Mouse (Mus musculus): Measurements from ENCODE around the gene Kir3dl2.
"Not testable (repeated sequence)": the region's sequence is repeated elsewhere in the genome, so short reads cannot be mapped to it uniquely, and the experiment has no call there.

Kir3dl2 gene

GRCm38 (mm10) chrX:136543956-136544355, at the start of gene Kir3dl2:
Kir3dl2 (minus strand) TSS chrX:136544056.
- not testable (repeated sequence) for DNase-seq

- no peak for DNase-seq
Observed at GRCm38 (mm10) chrX:136590897-136591257, 47.0 kb upstream of the Kir3dl2 start.

- no peak for DNase-seq
Observed at GRCm38 (mm10) chrX:136590199-136590896, 46.5 kb upstream of the Kir3dl2 start, which contains the start of gene Tceal3. Tceal3 (plus strand) TSS chrX:136590842.

GRCm38 (mm10) chrX:136584617-136585016, 40.8 kb upstream of the Kir3dl2 start:
- no peak for DNase-seq

- DNase-seq, result not testable (repeated sequence)
Observed at GRCm38 (mm10) chrX:136569094-136569493, 25.2 kb upstream of the Kir3dl2 start.

- not testable (repeated sequence) for DNase-seq
Observed at GRCm38 (mm10) chrX:136517699-136518098, 26.2 kb downstream of the Kir3dl2 start, which contains the start of gene Kir3dl1. Kir3dl1 (plus strand) TSS chrX:136517999.
